Mouse (Mus musculus) layer of hippocampus, postnatal 10 days (tissue): Measurements from ENCODE around the gene Gm3250. TPM values are rescaled to one million over a fixed set of nuclear protein-coding genes. Genes with fewer than 3 reads are reported as not detected.
"Not testable (repeated sequence)": the region's sequence is repeated elsewhere in the genome, so short reads cannot be mapped to it uniquely, and the experiment has no call there.

Source experiments
- DNase-seq, 2 experiments: peaks; one replicate each; pipeline ENCODE4 v3.0.0; 2021; ENCODE audit warnings: low spot score in 2 of 2
- total RNA-seq, 2 experiments: library from RNA; stranded (reverse); gene quantifications; 2 replicates each; pipeline ENCODE4 v1.2.3; 2021

The Gm3250 gene
- total RNA-seq, 2 experiments from 2014 or later, result not detected

DNA sequence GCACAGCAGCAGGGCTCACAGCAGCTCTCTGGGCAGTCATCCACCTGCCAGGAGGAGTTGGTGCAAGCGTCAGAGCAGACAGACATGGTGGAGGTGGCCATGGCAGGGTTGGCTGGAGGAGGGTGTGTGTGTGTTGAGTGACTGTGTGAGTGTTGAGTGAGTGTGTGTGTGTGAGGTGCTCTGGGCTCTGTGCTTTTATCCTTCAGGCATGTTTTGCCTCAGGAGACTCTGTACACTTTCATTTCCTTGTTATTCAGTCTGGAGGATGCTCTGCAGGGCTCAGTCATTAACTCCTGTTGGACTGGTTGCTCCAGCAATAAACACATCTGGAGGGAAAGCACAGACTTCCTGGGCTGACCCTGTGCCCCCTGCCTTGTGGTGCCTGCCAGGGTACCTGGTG is 31.1 kb downstream of the Gm3250 start, which contains the start of gene Gm9736:
Gene Gm9736 (minus strand): TSS at position 101 of the 400 bp plus-strand sequence.
- not testable (repeated sequence) for DNase-seq

DNA sequence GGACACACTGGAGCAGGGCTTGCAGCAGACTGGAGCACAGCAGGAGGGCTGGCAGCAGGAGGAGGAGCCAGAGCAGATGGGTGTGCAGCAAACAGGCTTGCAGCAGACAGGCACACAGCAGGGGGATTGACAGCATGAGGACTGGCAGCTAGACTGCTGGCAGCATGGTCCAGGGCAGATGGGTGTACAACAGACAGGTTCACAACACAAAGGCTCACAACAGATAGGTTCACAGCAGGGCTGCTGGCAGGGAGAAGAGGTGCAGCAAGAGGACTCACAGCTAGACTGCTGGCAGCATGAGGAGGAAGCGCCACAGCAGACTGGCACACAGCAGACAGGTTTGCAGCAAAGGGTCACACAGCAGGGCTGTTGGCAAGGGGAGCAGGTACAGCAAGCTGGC is 31.7 kb downstream of the Gm3250 start:
- DNase-seq, result not testable (repeated sequence)

DNA sequence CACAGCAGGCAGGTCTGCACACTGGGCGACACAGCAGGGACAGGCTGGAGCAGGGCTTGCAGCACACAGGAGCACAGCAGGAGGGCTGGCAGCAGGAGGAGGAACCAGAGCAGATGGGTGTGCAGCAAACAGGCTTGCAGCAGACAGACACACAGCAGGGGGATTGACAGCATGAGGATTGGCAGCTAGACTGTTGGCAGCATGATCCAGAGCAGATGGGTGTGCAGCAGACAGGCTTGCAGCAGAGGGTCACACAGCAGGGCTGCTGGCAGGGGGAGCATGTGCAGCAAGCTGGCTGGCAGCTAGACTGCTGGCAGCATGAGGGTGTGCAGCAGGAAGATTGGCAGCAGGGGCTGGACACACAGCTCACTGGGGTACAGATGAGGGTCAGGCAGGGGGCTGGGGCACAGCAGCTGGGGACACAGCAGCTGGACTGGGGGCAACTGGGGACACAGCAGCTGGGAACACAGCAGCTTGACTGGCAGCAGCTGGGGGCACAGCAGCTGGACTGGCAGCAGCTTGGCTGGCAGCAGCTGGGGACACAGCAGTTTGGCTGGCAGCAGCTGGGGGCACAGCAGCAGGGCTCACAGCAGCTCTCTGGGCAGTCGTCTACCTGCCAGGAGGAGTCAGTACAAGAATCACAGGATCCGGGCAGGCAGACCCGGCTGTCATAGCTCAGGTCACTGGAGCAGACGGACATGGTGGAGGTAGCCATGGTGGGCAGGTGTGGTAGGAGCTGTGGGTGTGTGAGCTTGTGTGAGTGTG is 40.2 kb downstream of the Gm3250 start, which contains the start of gene Gm18596:
Gene Gm18596 (minus strand): TSS at position 715 of the 765 bp plus-strand sequence.
- peak in 1 of 2 experiments; percentile 32 for DNase-seq

DNA sequence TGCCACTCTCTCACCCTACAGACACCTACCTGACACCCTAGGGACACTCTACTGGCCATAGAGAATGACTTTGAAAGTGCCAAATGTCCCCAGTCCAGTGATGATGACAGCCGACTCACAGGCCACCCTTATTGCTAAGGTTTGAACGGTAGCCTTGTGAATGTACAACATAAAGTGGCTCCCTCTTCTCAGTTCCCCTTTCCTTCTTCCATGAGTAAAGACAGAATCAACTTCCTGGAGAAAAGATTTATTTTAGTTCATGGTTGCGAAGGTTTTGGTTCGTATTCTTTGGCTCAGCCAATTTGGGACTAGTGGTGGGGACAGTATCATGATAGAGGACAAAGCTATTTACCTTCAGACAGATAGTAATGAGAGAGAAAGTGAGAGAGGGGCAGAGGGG is 43.4 kb downstream of the Gm3250 start:
- DNase-seq, result no peak

DNA sequence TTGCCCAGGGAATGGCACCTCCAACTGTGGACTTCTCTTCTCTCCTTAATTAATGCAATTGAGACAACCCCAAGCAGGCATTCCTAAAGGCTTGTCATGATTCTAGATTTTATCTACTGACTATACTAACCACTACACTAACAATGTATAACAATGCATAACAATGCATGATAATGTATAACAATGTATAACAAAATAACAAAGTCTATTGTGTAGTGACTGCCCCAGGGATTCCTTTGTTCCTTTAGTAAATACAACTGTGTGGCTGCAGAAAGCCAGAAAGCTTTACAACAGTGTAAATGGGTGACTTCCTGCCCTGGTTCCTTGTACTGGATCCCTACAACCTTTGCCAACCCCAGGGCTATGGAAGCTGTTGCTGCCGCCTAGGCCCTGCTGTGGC is 46.4 kb downstream of the Gm3250 start:
- no peak for DNase-seq

Other genes with a start within 250 kb of the Gm3250 start
- gene Pttg1ip, start 200.8 kb downstream of the Gm3250 start, total RNA-seq, result 10 to 100 TPM; 71.6 to 82.0 TPM
- gene Sumo3, start 176.4 kb downstream of the Gm3250 start, total RNA-seq, result 100 to 1,000 TPM; 129 to 156 TPM
- gene Gm49325, start 176.3 kb downstream of the Gm3250 start, total RNA-seq, result 10 to 100 TPM; 17.9 to 34.8 TPM
- gene Ube2g2, start 160.3 kb downstream of the Gm3250 start, total RNA-seq, result 10 to 100 TPM; 46.6 to 54.3 TPM
- gene Tspear, start 96.0 kb downstream of the Gm3250 start, total RNA-seq, result not detected
- gene Gm19402, start 91.8 kb downstream of the Gm3250 start, total RNA-seq, result not detected
- not detected for gene Gm9508, start 85.3 kb downstream of the Gm3250 start, total RNA-seq
- gene Gm10272, start 75.9 kb downstream of the Gm3250 start, total RNA-seq, result not detected
- gene Gm10024, start 71.1 kb downstream of the Gm3250 start, total RNA-seq, result not detected
- not detected for gene Gm10142, start 66.7 kb downstream of the Gm3250 start, total RNA-seq
- not detected for gene Krtap12-1, start 61.9 kb downstream of the Gm3250 start, total RNA-seq
- gene Gm10100, start 56.1 kb downstream of the Gm3250 start, total RNA-seq, result not detected
- not detected for gene Gm18596, start 39.9 kb downstream of the Gm3250 start, total RNA-seq
- gene Gm9736, start 31.2 kb downstream of the Gm3250 start, total RNA-seq, result not detected
- gene Gm3233, start 22.9 kb downstream of the Gm3250 start, total RNA-seq, result not detected
- not detected for gene Gm3238, start 11.2 kb downstream of the Gm3250 start, total RNA-seq
- gene Gm7138, start 5.6 kb downstream of the Gm3250 start, total RNA-seq, result not detected
- gene Gm7137, start 5.7 kb upstream of the Gm3250 start, total RNA-seq, result not detected
- gene Gm9639, start 12.5 kb upstream of the Gm3250 start, total RNA-seq, result not detected
- gene Gm19668, start 16.6 kb upstream of the Gm3250 start, total RNA-seq, result not detected
- gene Gm9507, start 29.3 kb upstream of the Gm3250 start, total RNA-seq, result not detected
- gene Gm2696, start 32.1 kb upstream of the Gm3250 start, total RNA-seq, result not detected
- gene Krtap10-4, start 44.6 kb upstream of the Gm3250 start, total RNA-seq, result not detected
- not detected for gene Krtap10-10, start 53.4 kb upstream of the Gm3250 start, total RNA-seq
- gene Gm36176, start 64.3 kb upstream of the Gm3250 start, total RNA-seq, result not detected
- gene Gm10318, start 70.3 kb upstream of the Gm3250 start, total RNA-seq, result not detected
- gene Gm3285, start 79.4 kb upstream of the Gm3250 start, total RNA-seq, result not detected
- gene Lrrc3, start 120.0 kb upstream of the Gm3250 start, total RNA-seq, result 10 to 100 TPM; 19.2 to 20.6 TPM
- gene Trpm2, start 188.0 kb upstream of the Gm3250 start, total RNA-seq, result 10 to 100 TPM; 26.0 to 27.3 TPM
- 10 to 100 TPM; 32.7 to 42.5 TPM for gene 1810043G02Rik, start 196.0 kb upstream of the Gm3250 start, total RNA-seq
- 100 to 1,000 TPM; 112 to 116 TPM for gene Pfkl, start 227.5 kb upstream of the Gm3250 start, total RNA-seq